Mouse (Mus musculus) mouse embryonic stem cell (cell line): Measurements from ENCODE around the gene Gatb.

ENCODE experiments used
- in situ Hi-C, 2 experiments: fragments of 300-500 bp; cut with MboI; formaldehyde crosslinking; loops; 1 replicate in 1 of 2; 3 replicates in 1 of 2; pipeline ENCODE4 v1.14.3; 2019 to 2020; ENCODE audit warnings: low sequenced_read_pairs in 2 of 2, low pct_unique_long_range_greater_than_20kb in 1 of 2, mixed read lengths in 1 of 2; ENCODE audit not compliant: unreplicated experiment in 1 of 2

The Gatb gene

DNA sequence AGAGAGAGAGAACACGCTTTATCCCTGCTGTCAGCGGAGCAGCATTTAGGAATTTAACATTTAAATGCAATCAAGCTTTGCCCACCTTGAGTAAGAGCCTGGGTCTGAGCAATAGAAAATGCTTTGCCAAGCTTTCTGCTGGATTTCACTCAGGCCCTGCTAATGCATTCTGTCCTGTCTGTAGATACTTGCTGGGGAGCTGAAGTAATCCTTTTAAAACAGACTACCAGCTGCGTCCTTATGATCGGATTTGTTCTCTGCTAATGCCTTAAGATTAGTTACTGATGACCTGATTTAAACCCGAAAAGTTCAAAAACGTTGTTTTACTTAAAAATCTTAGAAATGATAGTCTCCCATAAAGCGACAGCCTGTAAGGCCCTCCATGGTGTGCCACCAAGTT, 107.2 kb downstream of the Gatb start:
- in situ Hi-C loops, result loop anchor here in 1 of 2 experiments (25.0 kb wide), 1 partner anchor 431 kb away; no protein-coding TSS in a partner anchor

DNA sequence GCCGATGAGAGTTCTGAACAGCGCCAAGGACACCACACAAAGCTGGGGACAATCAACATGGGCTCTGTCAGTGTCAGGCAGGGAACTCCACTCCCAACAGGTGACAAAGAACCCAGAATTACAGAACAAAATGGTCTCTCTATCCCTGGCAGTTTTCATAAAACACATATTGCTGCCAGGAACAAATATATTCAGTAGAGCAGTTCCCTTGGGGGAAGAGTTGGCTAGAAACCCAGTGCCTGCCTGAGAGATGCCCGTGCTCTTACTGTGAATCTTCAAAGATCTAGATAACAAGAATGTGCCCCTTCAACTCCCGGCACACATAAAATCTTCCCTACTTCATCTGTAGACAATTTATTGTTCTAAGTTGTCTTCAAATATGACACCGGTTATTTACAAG, 109.7 kb downstream of the Gatb start:
- in situ Hi-C loops, result loop anchor here in 1 of 2 experiments (25.0 kb wide), 1 partner anchor 429 kb away; no protein-coding TSS in a partner anchor

DNA sequence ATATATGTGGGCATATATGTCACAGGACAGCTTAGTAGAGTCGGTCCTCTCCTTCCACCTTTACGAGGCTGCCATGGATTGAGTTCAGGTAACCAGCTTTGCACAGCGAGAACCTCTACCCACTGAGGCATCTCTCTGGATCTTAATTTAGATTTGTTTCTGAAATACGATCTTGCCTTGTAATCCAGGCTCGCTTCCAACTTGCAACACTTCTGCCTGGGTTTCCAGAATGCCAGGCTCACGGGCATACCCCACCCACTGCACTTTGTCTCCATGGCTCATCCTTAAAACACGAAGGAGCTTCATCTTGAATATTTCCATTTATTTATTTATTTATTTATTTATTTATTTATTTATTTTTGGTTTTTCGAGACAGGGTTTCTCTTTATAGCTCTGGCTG, 111.4 kb downstream of the Gatb start:
- in situ Hi-C loops, result loop anchor here in 1 of 2 experiments (25.0 kb wide), 1 partner anchor 427 kb away; no protein-coding TSS in a partner anchor

DNA sequence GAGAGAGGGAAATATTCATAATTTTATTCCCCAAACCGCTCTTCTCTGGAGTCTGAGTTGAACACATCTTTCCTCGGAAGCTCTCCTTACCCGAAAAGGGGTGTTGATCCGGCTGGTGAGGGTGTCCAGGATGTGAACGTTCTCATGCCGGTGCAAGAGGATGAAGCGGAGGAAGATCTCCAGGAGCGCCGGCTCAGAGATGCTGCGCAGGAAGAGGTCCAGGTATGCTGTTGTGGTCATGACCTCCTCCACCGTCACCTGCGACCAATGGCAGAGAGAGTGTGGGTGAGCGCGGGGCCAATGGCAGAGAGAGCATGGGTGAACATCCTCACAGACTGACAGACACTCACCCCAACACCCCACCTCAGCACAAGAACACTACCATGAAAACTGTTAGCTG, 114.4 kb downstream of the Gatb start:
- in situ Hi-C loops, result loop anchor here in 1 of 2 experiments (25.0 kb wide), 1 partner anchor 424 kb away; no protein-coding TSS in a partner anchor

DNA sequence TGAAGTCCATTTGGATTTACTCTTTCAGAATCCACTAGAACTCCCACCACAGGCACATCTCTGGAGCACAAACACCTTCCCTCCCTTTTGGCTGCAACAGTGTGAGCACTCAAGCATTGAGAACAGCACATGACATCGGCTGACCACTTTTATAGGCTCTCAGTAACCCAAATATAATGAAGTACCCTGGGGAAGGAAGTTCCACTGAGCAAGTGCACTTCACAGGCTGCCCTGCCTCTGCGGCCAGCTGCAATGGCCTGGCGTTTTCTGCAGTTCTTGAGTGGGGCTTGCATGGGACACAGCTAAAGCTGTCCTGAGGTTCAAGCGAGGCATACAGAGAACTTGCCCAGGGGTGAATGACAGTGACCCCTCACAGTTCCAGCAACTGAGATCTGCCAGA, 117.2 kb downstream of the Gatb start:
- in situ Hi-C loops, result loop anchor here in 1 of 2 experiments (25.0 kb wide), 1 partner anchor 421 kb away; no protein-coding TSS in a partner anchor

DNA sequence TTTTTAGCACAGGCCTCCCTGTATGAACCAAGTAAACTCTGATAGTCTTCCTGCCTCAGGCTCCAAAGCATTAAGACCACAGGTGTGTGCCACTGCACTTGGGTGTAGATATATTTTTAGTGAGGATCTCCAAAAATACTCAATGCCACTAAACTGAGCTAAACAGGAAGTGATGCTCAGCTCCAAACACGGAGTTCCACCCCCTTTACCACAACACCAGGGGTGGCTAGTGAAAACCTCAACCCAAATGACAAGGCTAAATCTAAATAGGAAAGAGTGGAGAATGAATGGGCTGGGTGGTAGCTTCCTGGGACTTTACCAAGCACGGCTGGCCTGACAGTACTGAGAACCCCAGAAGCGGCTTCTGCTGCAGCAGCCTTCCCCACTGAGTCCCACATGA, 119.1 kb downstream of the Gatb start:
- in situ Hi-C loops, result loop anchor here in 1 of 2 experiments (25.0 kb wide), 1 partner anchor 419 kb away; no protein-coding TSS in a partner anchor

DNA sequence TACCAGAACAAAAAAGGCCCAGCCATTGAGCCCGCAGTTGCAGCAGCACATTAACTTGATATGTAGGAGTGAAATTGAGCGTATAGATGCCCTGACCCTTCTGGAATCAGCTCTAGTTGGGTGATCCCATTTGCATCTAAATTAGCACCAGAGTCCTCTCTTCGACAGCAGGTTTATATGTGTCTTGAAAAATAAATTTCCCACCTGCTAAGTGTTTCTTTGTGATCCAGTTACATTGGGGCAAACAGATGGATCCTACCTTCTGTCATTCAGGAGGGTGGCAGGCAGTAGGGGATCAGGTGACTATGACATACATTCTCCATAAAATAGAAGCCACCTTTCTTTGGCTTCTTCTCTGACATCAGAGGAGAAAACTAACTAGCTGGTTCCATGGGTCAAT, 121.1 kb downstream of the Gatb start:
- in situ Hi-C loops, result loop anchor here in 1 of 2 experiments (25.0 kb wide), 1 partner anchor 417 kb away; no protein-coding TSS in a partner anchor

DNA sequence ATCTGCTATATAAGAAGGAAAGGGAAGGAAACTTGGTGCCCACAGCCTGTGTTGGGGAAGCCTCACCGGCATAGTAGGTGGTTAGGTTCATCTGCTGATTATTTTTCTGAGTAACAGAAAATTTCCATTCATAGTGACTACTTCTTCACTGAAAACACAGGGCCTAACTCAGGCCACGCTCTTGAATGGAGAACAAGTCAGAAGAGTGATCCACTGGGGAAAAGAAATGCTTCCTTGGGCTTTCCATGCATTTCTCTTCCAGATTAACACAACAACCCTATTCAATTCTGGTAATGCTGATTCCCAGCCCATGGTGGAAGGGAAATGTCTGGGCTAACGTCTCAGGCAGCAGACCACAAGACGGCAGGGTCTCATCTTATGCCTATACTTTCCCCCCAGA, 124.6 kb downstream of the Gatb start:
- in situ Hi-C loops, result loop anchor here in 1 of 2 experiments (25.0 kb wide), 1 partner anchor 414 kb away; no protein-coding TSS in a partner anchor

DNA sequence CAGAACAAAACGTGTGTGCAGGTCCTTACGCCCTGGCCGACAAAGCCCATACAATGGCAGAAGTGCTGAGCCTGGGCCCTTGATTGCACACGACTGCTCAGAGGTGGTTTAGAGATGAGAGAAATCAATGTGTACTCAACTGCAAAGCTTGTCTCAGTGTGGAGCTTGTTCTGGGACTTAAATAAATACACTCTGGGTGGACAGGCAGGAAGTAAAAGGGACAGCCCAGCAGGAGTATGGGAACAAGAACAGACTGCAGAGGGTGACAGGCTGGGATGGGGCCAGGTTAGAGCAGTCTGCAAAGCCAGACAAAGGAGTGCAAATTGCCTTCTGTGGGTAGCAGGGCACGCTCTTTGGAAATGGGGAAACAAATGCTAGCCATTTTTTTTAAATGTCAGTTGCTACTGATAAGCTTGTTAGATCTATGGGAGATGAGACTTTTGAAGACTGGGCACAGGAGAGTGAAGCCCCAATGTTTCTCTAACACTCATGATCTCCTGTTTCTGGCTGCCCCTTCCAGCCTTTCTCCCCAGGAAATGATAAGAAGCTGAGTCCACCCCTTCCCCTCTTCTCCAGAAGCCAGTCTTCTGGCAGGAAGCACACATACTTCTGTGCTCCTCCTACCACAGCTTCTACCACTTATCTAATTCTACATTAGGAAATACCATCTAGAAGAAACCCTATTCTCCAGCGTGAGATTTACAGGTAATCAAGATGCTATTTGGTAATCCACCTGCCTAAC, 129.4 kb downstream of the Gatb start:
- in situ Hi-C loops, result loop anchor here (10.0 to 25.0 kb wide), 2 partner anchors 211 to 409 kb away; no protein-coding TSS in a partner anchor
